Mouse (Mus musculus) embryonic facial prominence, embryonic 14.5 days (tissue): ENCODE data around the gene Usp42. TPM values are rescaled to one million over a fixed set of nuclear protein-coding genes. Genes with fewer than 3 reads are reported as not detected.

Experiments used
- ATAC-seq: fragments of 200-750 bp; cut with Nextera tagmentation; 2 replicates; pipeline ENCODE4 v1.8.0; 2017; ENCODE audit warnings: low read depth, moderate number of reproducible peaks, moderate TSS enrichment
- DNase-seq: peaks from one replicate; pipeline ENCODE4 v3.0.0-alpha.2; 2015; ENCODE audit warnings: low spot score
- H3K27ac ChIP-seq: fragments of 300-500 bp; sonication (generic); replicated peaks from 2 replicates; pipeline ENCODE4 v1.5.1; 2014; ENCODE audit warnings: low read depth, mild to moderate bottlenecking, low read length, moderate library complexity
- H3K27me3 ChIP-seq: fragments of 300-500 bp; sonication (generic); replicated peaks from 2 replicates; pipeline ENCODE4 v1.6.1; 2014; ENCODE audit warnings: low read length; ENCODE audit not compliant: control insufficient read depth, insufficient read depth
- H3K36me3 ChIP-seq: fragments of 300-500 bp; sonication (generic); 2 replicates; pipeline ENCODE4 v1.6.1; 2014; ENCODE audit warnings: low read length, mixed read lengths; ENCODE audit not compliant: control insufficient read depth, insufficient read depth
- H3K4me1 ChIP-seq: fragments of 300-500 bp; sonication (generic); 2 replicates; pipeline ENCODE4 v1.6.1; 2014; ENCODE audit warnings: antibody characterized with exemption, low read length; ENCODE audit not compliant: control insufficient read depth, insufficient read depth
- H3K4me2 ChIP-seq: fragments of 300-500 bp; sonication (generic); 2 replicates; pipeline ENCODE4 v1.6.1; 2014; ENCODE audit warnings: low read depth, mild to moderate bottlenecking, low read length, moderate library complexity, mixed read lengths
- H3K4me3 ChIP-seq: fragments of 300-500 bp; sonication (generic); 2 replicates; pipeline ENCODE4 v1.5.1; 2014; ENCODE audit warnings: low read depth, mild to moderate bottlenecking, low read length
- H3K9ac ChIP-seq: fragments of 300-500 bp; sonication (generic); 2 replicates; pipeline ENCODE4 v1.6.1; 2014; ENCODE audit warnings: low read depth, mild to moderate bottlenecking, low read length, moderate library complexity, mixed read lengths
- H3K9me3 ChIP-seq: fragments of 300-500 bp; sonication (generic); 2 replicates; pipeline ENCODE4 v1.6.1; 2016; ENCODE audit warnings: low read length; ENCODE audit not compliant: control insufficient read depth
- WGBS: fragments of 180-500 bp; shearing (Covaris S2); extraction: QIAGEN DNeasy Blood & Tissue Kit; methylation state at CpG from one replicate; pipeline ENCODE4 v1.1.7; 2014; 5-methylcytosine and 5-hydroxymethylcytosine counted together
- polyA plus RNA-seq: library from polyadenylated mRNA; unstranded; fragments of >200 nt; fragmentation: Nextera tagmentation; extraction: Ambion mirVana; gene quantifications from 2 replicates; pipeline ENCODE4 v1.2.1, GENCODE M21; 2014

Usp42 gene
- polyA plus RNA-seq, 1 experiment from 2014 or later: 18.1 TPM

DNA sequence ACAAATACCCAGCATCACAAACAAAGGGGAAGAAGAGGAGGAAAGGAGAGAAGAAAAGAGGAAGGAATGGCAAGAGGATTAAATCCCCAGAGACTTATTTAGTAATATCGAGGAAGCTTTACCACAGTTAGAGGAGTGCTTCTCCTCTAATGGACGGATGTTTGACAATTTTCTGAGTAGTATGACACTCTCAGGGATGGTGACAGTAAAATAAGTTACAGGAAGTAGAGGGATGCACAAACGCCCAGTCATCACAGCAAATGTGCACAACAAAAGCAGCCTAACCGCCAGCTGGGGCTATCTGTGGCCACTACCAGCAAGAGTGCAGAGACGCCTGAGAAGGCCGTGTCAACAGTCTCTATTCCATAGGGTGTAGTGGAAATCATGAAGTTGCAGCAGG, 52.4 kb downstream of the Usp42 start:
- Histone ChIP-seq H3K27ac (no peak overlapping the region), H3K27me3 (no peaks in the 10 kb centered on the region), H3K4me3 (no peak overlapping the region), H3K9me3 (no peaks in the 10 kb centered on the region), H3K9ac (no peak overlapping the region), H3K4me1 (peaks cover 5% of the 10 kb centered on the region; the same call in 1 of the 2 replicates), H3K4me2 (no peak overlapping the region), H3K36me3 (no peaks in the 10 kb centered on the region)
- DNase-seq (no peak), ATAC-seq (no peak)
- 67% methylated on average over 6 of the region's 6 CpGs for whole genome bisulfite sequencing

- ATAC-seq: no peak; the same call in 1 of the 2 replicates
- 53% methylated on average over 6 of the region's 6 CpGs for WGBS
- no peaks in the 10 kb centered on the region for H3K27me3 ChIP-seq
- H3K4me1 ChIP-seq: peaks cover 2% of the 10 kb centered on the region; the same call in 1 of the 2 replicates
- peak; percentile 24 for DNase-seq
- no peaks in the 10 kb centered on the region for H3K9me3 ChIP-seq
- no peak overlapping the region for H3K9ac ChIP-seq
- H3K36me3 ChIP-seq: no peaks in the 10 kb centered on the region
- peak overlapping the region; percentile 52; the same call in 1 of the 2 replicates for H3K27ac ChIP-seq
- H3K4me3 ChIP-seq: no peak overlapping the region
- H3K4me2 ChIP-seq: no peak overlapping the region
Observed at GRCm38 (mm10) chr5:143678634-143679271, 53.3 kb downstream of the Usp42 start.

DNA sequence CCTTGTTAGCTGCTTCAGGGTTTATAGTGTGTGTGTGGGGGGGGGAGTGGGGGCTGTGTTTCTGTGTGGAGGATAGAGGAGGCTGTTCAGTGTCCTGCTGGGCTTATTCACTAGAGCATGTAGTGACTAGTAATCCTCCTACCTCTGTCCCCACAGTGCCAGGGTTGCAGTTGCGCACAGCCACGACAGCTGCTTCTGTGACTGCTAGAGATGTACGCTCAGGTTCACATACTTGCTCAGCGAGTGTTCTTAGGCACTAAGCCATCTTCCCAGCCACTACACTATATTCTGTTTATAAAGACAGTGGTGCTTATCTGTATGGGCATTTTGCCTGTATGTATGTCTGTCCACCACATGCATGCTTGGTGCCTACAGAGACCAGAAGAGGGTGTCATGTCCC, 54.7 kb downstream of the Usp42 start:
- DNase-seq (peak; percentile 38), ATAC-seq (no peak)
- no peak overlapping the region for H3K27ac ChIP-seq
- H3K36me3 ChIP-seq: no peaks in the 10 kb centered on the region
- H3K4me2 ChIP-seq: no peak overlapping the region
- H3K4me3 ChIP-seq: no peak overlapping the region
- 75% methylated on average over 4 of the region's 4 CpGs for WGBS
- no peaks in the 10 kb centered on the region; the same call in 1 of the 2 replicates for H3K4me1 ChIP-seq
- no peaks in the 10 kb centered on the region for H3K27me3 ChIP-seq
- no peaks in the 10 kb centered on the region for H3K9me3 ChIP-seq
- H3K9ac ChIP-seq: no peak overlapping the region

DNA sequence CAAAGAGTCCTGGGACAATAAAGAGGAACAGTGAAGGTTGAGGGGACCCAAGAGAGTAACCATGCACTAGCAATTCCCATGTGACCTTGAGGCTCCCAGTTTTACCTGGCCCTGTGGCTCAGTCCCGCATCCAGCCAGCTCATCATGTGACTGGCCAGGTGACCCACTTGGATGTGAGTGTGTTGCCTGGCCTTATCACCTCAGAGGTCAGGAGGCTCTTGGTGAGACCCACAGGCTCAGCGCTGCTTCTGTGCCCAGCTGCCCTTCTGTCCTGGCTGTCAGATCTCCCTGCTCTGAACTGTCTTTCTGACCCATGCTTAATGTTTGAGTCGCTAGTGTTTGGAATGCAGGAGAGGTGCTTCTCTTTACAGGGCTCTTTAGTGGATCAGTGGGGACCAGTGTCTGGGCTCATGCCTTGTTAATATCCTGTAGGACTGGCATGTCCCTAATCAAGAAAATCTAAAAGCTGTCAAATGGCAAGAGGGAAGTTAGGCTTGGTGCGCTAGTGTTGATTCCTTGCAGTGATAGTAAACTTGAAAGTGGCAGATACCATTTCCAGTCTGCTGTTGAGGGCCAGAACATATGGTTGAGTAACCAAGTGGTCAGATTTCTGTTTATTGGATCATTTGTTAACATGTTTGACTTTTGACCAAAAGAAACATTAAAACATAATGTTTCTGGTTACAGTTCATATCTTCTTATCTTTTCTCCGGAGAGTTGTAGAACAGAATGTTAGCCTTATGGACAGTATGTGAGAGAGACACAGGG, 55.7 kb downstream of the Usp42 start:
- H3K36me3 ChIP-seq: no peaks in the 10 kb centered on the region
- no peaks in the 10 kb centered on the region for H3K9me3 ChIP-seq
- H3K4me2 ChIP-seq: no peak overlapping the region
- no peak for ATAC-seq
- no peaks in the 10 kb centered on the region for H3K27me3 ChIP-seq
- DNase-seq: no peak
- no peak overlapping the region for H3K4me3 ChIP-seq
- H3K4me1 ChIP-seq: peaks cover 3% of the 10 kb centered on the region; the same call in 1 of the 2 replicates
- no peak overlapping the region for H3K27ac ChIP-seq
- no peak overlapping the region for H3K9ac ChIP-seq
- WGBS: 76% methylated on average over 5 of the region's 5 CpGs

DNA sequence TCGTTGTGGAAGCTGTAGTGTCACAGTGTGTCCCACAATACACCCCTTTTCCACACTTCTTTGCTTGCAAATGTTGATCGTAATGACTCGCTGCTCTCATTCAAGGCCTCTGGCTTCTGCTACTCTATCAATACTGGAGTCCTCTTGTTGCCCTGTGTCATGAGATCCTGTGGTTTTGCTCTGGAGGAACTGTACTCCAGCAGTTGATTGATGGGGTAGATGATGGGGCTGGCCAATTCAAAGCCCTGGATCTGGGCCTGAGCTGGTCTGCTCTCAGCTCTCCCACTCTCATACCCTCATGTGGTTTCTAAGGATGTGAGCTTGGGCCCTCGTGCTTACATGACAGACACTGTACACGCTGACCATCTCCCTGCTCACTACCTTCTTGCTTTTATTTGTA, 57.5 kb downstream of the Usp42 start:
- Histone ChIP-seq H3K4me3 (no peak overlapping the region), H3K9me3 (no peaks in the 10 kb centered on the region), H3K27ac (no peak overlapping the region), H3K4me1 (peaks cover 14% of the 10 kb centered on the region), H3K36me3 (no peaks in the 10 kb centered on the region), H3K4me2 (no peak overlapping the region), H3K27me3 (no peaks in the 10 kb centered on the region), H3K9ac (no peak overlapping the region)
- ATAC-seq (no peak), DNase-seq (peak; percentile 51)
- WGBS: 69% methylated on average over 5 of the region's 5 CpGs

- Histone ChIP-seq H3K4me2 (no peak overlapping the region), H3K4me3 (no peak overlapping the region), H3K27ac (no peak overlapping the region), H3K9me3 (no peaks in the 10 kb centered on the region), H3K27me3 (no peaks in the 10 kb centered on the region), H3K36me3 (no peaks in the 10 kb centered on the region), H3K9ac (no peak overlapping the region), H3K4me1 (peaks cover 14% of the 10 kb centered on the region)
- ATAC-seq: no peak
- 77% methylated on average over 6 of the region's 6 CpGs for WGBS
- peak; percentile 20 for DNase-seq
Observed at GRCm38 (mm10) chr5:143670740-143671415, 61.2 kb downstream of the Usp42 start.

DNA sequence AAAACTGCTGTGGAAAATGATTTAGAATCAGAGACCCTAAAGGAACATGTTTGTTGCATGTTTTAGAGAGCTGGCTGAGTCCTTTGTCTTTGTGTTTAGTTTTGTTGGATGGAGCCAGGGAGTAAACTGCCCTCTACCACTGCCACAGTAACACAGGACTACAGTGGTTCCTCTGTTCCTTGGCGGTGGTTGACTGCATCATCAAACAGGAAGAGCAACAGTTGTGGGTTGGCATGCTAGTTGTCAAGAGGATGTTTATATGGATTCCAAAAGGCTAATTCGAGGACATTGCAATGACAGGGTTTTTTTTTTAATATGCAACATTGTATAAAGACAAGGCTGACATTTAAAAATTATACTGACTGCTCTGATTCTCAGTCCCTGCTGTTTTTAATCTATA, 62.2 kb downstream of the Usp42 start:
- 40% methylated on average over 2 of the region's 2 CpGs for WGBS

DNA sequence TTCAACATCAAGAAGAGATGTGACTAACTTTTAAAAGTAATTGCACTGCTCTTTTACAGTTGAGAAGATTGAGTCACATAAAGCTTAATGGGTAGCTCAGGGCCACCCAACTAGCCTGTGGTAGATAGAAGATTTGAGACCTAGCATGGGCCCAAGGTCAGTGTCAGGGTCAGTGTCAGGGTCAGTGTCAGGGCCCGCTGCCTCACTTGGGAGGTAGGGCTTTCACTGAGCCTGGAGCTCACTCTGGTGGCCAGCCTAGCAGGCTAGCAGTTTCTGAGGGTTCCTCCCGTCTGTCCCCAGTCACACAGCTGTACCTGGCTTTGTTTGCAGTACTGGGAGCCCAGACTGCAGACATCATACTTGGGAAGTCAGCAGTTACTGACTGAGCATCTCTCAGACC, 62.7 kb downstream of the Usp42 start:
- H3K36me3 ChIP-seq: no peaks in the 10 kb centered on the region
- WGBS: 38% methylated on average over 2 of the region's 2 CpGs

More for the DNA sequence above, 62.2 kb downstream of the Usp42 start:
- ATAC-seq (no peak), DNase-seq (peak; percentile 41)
- H3K27me3 ChIP-seq: no peaks in the 10 kb centered on the region
- no peaks in the 10 kb centered on the region for H3K36me3 ChIP-seq
- H3K4me3 ChIP-seq: no peak overlapping the region
- H3K27ac ChIP-seq: no peak overlapping the region
- peaks cover 14% of the 10 kb centered on the region for H3K4me1 ChIP-seq
- no peak overlapping the region for H3K9ac ChIP-seq
- H3K9me3 ChIP-seq: no peaks in the 10 kb centered on the region
- H3K4me2 ChIP-seq: no peak overlapping the region

More for the DNA sequence above, 62.7 kb downstream of the Usp42 start:
- no peak overlapping the region for H3K4me3 ChIP-seq
- H3K4me1 ChIP-seq: peaks cover 14% of the 10 kb centered on the region
- no peak overlapping the region for H3K27ac ChIP-seq
- H3K9ac ChIP-seq: no peak overlapping the region
- no peak for ATAC-seq
- no peak for DNase-seq
- no peaks in the 10 kb centered on the region for H3K27me3 ChIP-seq
- H3K9me3 ChIP-seq: no peaks in the 10 kb centered on the region
- H3K4me2 ChIP-seq: no peak overlapping the region
